Mouse (Mus musculus) cerebellum, adult 18-20 months (tissue): ENCODE results near the gene Zdhhc25.
A peak's percentile ranks its signal among the peaks of the same experiment; 100 is the strongest.

Experiments used
- DNase-seq, 2 experiments: peaks; one replicate each; pipeline ENCODE4 v3.0.0; 2021

The Zdhhc25 gene

GRCm38 (mm10) chr15:88635205-88635604 is 35.1 kb downstream of the Zdhhc25 start:
- no peak for DNase-seq

DNA sequence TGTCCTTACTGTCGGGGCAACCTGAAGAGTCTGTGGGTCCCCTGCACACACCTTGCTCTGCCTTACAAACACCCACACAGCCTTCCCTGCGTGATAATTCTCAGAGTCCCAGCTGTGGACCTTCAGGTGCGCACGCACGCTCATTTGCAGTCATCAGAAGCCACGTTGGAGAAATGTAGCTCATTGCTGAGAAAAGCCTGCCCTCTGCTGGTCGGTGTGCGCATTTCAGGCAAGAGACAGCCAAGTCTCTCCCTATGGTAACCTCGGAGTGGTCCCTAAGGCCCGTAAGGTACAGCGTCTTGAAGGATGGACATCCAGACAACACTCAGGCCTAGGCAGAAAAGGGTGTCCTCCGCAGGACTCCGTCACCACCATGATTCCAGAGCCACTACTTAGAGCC is 50.9 kb downstream of the Zdhhc25 start:
- DNase-seq: peak; percentile 87 to 93
